Mouse (Mus musculus): ENCODE data around the gene Pjvk. TPM values are rescaled to one million over a fixed set of nuclear protein-coding genes. Genes with fewer than 3 reads are reported as not detected.

Pjvk gene
- polyA plus RNA-seq, 1 experiment: not detected

- peaks cover 16% of the 10 kb centered on the region for H3K36me3 ChIP-seq (ENCODE audit: control insufficient read depth, insufficient read depth, low read length)
- no peak for TF ChIP-seq CTCF (IDR thresholded peaks at IDR 0.05; ENCODE audit: extremely low read depth, insufficient read length, insufficient replicate concordance, low read depth, low read length)
These were observed 17.3 kb downstream of the Pjvk start for GRCm38 (mm10) chr2:76665531-76665930.

DNA sequence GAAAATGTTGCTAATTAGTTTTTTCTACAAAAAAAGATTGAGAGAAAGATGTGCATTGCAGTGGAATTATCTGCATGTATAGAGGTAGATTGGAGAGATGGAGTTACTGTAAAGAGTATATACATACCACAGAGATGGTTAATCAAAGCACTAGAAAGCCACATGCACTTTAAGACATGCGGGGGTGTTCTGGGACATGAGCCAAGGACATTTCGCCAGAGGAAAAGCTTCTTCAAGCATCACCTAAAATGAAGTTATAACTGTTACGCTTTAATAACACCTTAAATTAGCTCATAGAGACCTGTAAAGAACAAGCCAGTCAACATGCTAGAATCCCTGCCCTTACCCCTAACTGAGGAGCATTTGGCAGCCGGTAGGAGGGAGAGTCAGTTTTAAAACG, 18.9 kb downstream of the Pjvk start:
- no peak overlapping the region for H3K4me3 ChIP-seq (ENCODE audit: low read depth, low read length)
- H3K4me1 ChIP-seq (ENCODE audit: control insufficient read depth, insufficient read depth, insufficient read length, low read length): no peaks in the 10 kb centered on the region; the same call in 1 of the 2 replicates
- 88% methylated on average over 5 of the region's 5 CpGs for WGBS
- TF ChIP-seq POLR2A (IDR thresholded peaks at IDR 0.05; ENCODE audit: low read depth, low read length): no peak
- no peak for TF ChIP-seq CTCF (IDR thresholded peaks at IDR 0.05; ENCODE audit: extremely low read depth, insufficient read length, insufficient replicate concordance, low read depth, low read length)
- H3K27ac ChIP-seq (ENCODE audit: insufficient read depth, low read depth, low read length): no peak overlapping the region
- H3K36me3 ChIP-seq (ENCODE audit: control insufficient read depth, insufficient read depth, low read length): peaks cover 16% of the 10 kb centered on the region
- no peaks in the 10 kb centered on the region for H3K27me3 ChIP-seq (ENCODE audit: control insufficient read depth, insufficient read depth, low read length)

More at GRCm38 (mm10) chr2:76665531-76665930, 17.3 kb downstream of the Pjvk start:
- Histone ChIP-seq H3K27me3 (ENCODE audit: control insufficient read depth, insufficient read depth, low read length) (no peaks in the 10 kb centered on the region), H3K4me1 (ENCODE audit: control insufficient read depth, insufficient read depth, insufficient read length, low read length) (no peaks in the 10 kb centered on the region), H3K4me3 (ENCODE audit: low read depth, low read length) (no peak overlapping the region), H3K27ac (ENCODE audit: insufficient read depth, low read depth, low read length) (no peak overlapping the region)
- 96% methylated on average over 7 of the region's 7 CpGs for WGBS

- Histone ChIP-seq H3K4me1 (ENCODE audit: control insufficient read depth, insufficient read depth, insufficient read length, low read length) (peaks cover 13% of the 10 kb centered on the region; the same call in 1 of the 2 replicates), H3K4me3 (ENCODE audit: low read depth, low read length) (no peak overlapping the region), H3K27me3 (ENCODE audit: control insufficient read depth, insufficient read depth, low read length) (no peaks in the 10 kb centered on the region), H3K36me3 (ENCODE audit: control insufficient read depth, insufficient read depth, low read length) (peaks cover 5% of the 10 kb centered on the region; the same call in 1 of the 2 replicates), H3K27ac (ENCODE audit: insufficient read depth, low read depth, low read length) (no peak overlapping the region)
- no peak for TF ChIP-seq POLR2A (IDR thresholded peaks at IDR 0.05; ENCODE audit: low read depth, low read length)
- TF ChIP-seq CTCF (IDR thresholded peaks at IDR 0.05; ENCODE audit: extremely low read depth, insufficient read length, insufficient replicate concordance, low read depth, low read length): no peak
- 56% methylated on average over 6 of the region's 6 CpGs for WGBS
These were observed 23.4 kb downstream of the Pjvk start for GRCm38 (mm10) chr2:76671641-76672040.

DNA sequence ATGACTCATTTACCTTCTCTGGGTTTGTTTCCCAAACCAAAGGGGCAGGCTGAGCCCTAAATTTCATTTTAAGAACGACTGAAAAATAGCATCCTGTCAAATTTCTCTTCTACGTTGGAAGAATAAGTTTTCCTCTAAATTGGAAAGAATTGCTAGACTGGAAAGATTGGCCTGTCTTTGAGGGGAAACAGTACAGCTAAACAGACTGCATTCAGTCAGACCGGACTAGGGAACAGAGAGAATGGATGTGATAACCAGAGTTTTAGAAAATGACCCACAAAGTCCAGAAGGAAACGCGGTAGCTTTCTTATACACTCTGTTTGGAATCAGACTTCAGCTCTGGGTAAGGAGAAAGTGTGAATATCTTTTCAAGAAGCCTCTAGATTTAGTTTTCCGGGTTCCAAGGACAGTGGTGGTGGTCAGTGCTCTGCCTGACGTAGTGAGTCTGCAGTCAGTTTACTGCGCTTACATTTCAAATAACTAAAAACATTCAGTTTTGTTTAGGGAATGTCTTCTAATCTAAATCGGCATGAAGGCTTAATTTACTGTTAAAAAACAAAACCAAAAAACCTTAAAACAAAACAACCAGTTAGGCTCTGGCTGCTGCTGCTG, 24.0 kb downstream of the Pjvk start:
- Histone ChIP-seq H3K4me1 (ENCODE audit: control insufficient read depth, insufficient read depth, insufficient read length, low read length) (peaks cover 14% of the 10 kb centered on the region; the same call in 1 of the 2 replicates), H3K27me3 (ENCODE audit: control insufficient read depth, insufficient read depth, low read length) (no peaks in the 10 kb centered on the region), H3K27ac (ENCODE audit: insufficient read depth, low read depth, low read length) (peak overlapping the region; percentile 85), H3K36me3 (ENCODE audit: control insufficient read depth, insufficient read depth, low read length) (peaks cover 5% of the 10 kb centered on the region; the same call in 1 of the 2 replicates), H3K4me3 (ENCODE audit: low read depth, low read length) (peak overlapping the region; percentile 54; the same call in 1 of the 2 replicates)
- 4% methylated on average over 9 of the region's 9 CpGs for WGBS
- TF ChIP-seq POLR2A (IDR thresholded peaks at IDR 0.05; ENCODE audit: low read depth, low read length) (no peak), CTCF (IDR thresholded peaks at IDR 0.05; ENCODE audit: extremely low read depth, insufficient read length, insufficient replicate concordance, low read depth, low read length) (no peak)

GRCm38 (mm10) chr2:76672966-76673392, 24.7 kb downstream of the Pjvk start, which contains the start of gene Fkbp7:
TSS of gene Fkbp7 (minus strand) at chr2:76673116.
- peaks cover 4% of the 10 kb centered on the region; the same call in 1 of the 2 replicates for H3K36me3 ChIP-seq (ENCODE audit: control insufficient read depth, insufficient read depth, low read length)
- under 1% methylated on average over 17 of the region's 17 CpGs for WGBS
- TF ChIP-seq CTCF (IDR thresholded peaks at IDR 0.05; ENCODE audit: extremely low read depth, insufficient read length, insufficient replicate concordance, low read depth, low read length) (no peak), POLR2A (IDR thresholded peaks at IDR 0.05; ENCODE audit: low read depth, low read length) (peak; percentile 82)
- H3K4me3 ChIP-seq (ENCODE audit: low read depth, low read length): peak within 1 kb of the TSS; percentile 54
- H3K27me3 ChIP-seq (ENCODE audit: control insufficient read depth, insufficient read depth, low read length): no peaks in the 10 kb centered on the region
- peak within 1 kb of the TSS; percentile 85 for H3K27ac ChIP-seq (ENCODE audit: insufficient read depth, low read depth, low read length)
- peaks cover 14% of the 10 kb centered on the region; the same call in 1 of the 2 replicates for H3K4me1 ChIP-seq (ENCODE audit: control insufficient read depth, insufficient read depth, insufficient read length, low read length)

DNA sequence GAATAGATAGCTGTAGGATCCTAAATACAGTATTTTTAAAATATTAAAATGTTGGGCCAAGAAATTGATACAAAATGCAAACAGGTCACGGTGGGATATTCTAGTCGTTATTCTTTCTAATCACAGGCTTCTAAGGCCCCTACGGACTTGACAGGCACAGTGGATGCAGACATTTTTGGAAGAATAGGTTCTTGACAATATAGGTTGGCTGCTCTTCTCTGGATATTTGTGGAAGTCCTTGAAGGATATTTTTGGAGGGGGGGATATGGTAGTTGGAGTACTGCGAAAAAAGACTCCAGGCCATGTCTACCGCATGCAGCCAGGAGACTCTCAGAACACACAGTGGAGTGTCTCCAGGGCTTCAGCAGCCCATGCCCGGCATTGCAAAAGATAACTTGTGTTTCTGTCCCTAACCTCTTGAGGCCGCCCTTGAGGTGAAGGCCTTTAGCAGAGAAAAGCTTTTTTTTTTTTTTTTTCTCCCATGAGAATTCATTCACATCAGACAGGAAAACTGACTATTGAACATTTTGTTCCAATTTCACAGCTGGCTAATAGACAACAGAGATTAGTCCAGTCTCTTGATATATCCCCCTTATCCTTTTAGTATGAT, 25.3 kb downstream of the Pjvk start:
- H3K4me1 ChIP-seq (ENCODE audit: control insufficient read depth, insufficient read depth, insufficient read length, low read length): peaks cover 14% of the 10 kb centered on the region; the same call in 1 of the 2 replicates
- TF ChIP-seq POLR2A (IDR thresholded peaks at IDR 0.05; ENCODE audit: low read depth, low read length): no peak
- TF ChIP-seq CTCF (IDR thresholded peaks at IDR 0.05; ENCODE audit: extremely low read depth, insufficient read length, insufficient replicate concordance, low read depth, low read length): peak; percentile 28; the same call in 1 of the 2 replicates
- H3K36me3 ChIP-seq (ENCODE audit: control insufficient read depth, insufficient read depth, low read length): peaks cover 4% of the 10 kb centered on the region; the same call in 1 of the 2 replicates
- whole genome bisulfite sequencing: 31% methylated on average over 7 of the region's 7 CpGs
- no peak overlapping the region for H3K4me3 ChIP-seq (ENCODE audit: low read depth, low read length)
- H3K27ac ChIP-seq (ENCODE audit: insufficient read depth, low read depth, low read length): peak overlapping the region; percentile 35; the same call in 1 of the 2 replicates
- H3K27me3 ChIP-seq (ENCODE audit: control insufficient read depth, insufficient read depth, low read length): no peaks in the 10 kb centered on the region

Measured in small intestine, adult 2 months (tissue).